Mouse (Mus musculus) neural tube, embryonic 11.5 days (tissue): ENCODE data around the gene Rbpms2. TPM values are rescaled to one million over a fixed set of nuclear protein-coding genes. Genes with fewer than 3 reads are reported as not detected.

Experiments
- ATAC-seq: fragments of 200-750 bp; cut with Nextera tagmentation; 2 replicates; pipeline ENCODE4 v1.8.0; 2017; ENCODE audit warnings: moderate number of reproducible peaks, mild to moderate bottlenecking, moderate TSS enrichment, moderate library complexity; ENCODE audit not compliant: insufficient read depth, low FRiP score, low TSS enrichment
- DNase-seq: peaks from one replicate; pipeline ENCODE4 v3.0.0-alpha.2; 2015; ENCODE audit warnings: low spot score
- H3K27ac ChIP-seq: fragments of 300-500 bp; sonication (generic); 2 replicates; pipeline ENCODE4 v1.5.1; 2014; ENCODE audit warnings: low read depth, mild to moderate bottlenecking, low read length
- H3K27me3 ChIP-seq: fragments of 300-500 bp; sonication (generic); 2 replicates; pipeline ENCODE4 v1.6.1; 2014; ENCODE audit warnings: mild to moderate bottlenecking, low read length, mixed read lengths; ENCODE audit not compliant: control insufficient read depth, insufficient read depth
- H3K36me3 ChIP-seq: fragments of 300-500 bp; sonication (generic); 2 replicates; pipeline ENCODE4 v1.6.1; 2014; ENCODE audit warnings: mild to moderate bottlenecking, low read length, moderate library complexity, mixed read lengths; ENCODE audit not compliant: control insufficient read depth, insufficient read depth
- H3K4me1 ChIP-seq: fragments of 300-500 bp; sonication (generic); 2 replicates; pipeline ENCODE4 v1.6.1; 2014; ENCODE audit warnings: low read length, mixed read lengths; ENCODE audit not compliant: control insufficient read depth, insufficient read depth
- H3K4me2 ChIP-seq: fragments of 300-500 bp; sonication (generic); 2 replicates; pipeline ENCODE4 v1.6.1; 2014; ENCODE audit warnings: low read depth, mild to moderate bottlenecking, moderate library complexity
- H3K4me3 ChIP-seq: fragments of 300-500 bp; sonication (generic); 2 replicates; pipeline ENCODE4 v1.5.1; 2014; ENCODE audit warnings: low read depth, low read length
- H3K9ac ChIP-seq: fragments of 300-500 bp; sonication (generic); 2 replicates; pipeline ENCODE4 v1.6.1; 2014; ENCODE audit warnings: mild to moderate bottlenecking, low read length
- H3K9me3 ChIP-seq: fragments of 300-500 bp; sonication (generic); 2 replicates; pipeline ENCODE4 v1.6.1; 2016; ENCODE audit warnings: low read length; ENCODE audit not compliant: control insufficient read depth
- WGBS: fragments of 180-500 bp; shearing (Covaris S2); extraction: QIAGEN DNeasy Blood & Tissue Kit; methylation state at CpG from one replicate; pipeline ENCODE4 v1.1.7; 2014; 5-methylcytosine and 5-hydroxymethylcytosine counted together
- polyA plus RNA-seq: library from polyadenylated mRNA; unstranded; fragments of >200 nt; fragmentation: Nextera tagmentation; extraction: Ambion mirVana; gene quantifications from 2 replicates; pipeline ENCODE4 v1.2.1, GENCODE M21; 2014

Rbpms2 gene
- polyA plus RNA-seq: 20.4 and 20.7 TPM in 2 replicates

- peaks cover 13% of the 10 kb centered on the region for H3K4me1 ChIP-seq
- H3K27me3 ChIP-seq: peaks cover 21% of the 10 kb centered on the region
- H3K4me3 ChIP-seq: peak within 1 kb of the TSS; percentile 53
- no peaks in the 10 kb centered on the region for H3K36me3 ChIP-seq
- ATAC-seq (no peak), DNase-seq (peak; percentile 46)
- H3K9me3 ChIP-seq: no peaks in the 10 kb centered on the region
- H3K9ac ChIP-seq: peak within 1 kb of the TSS; percentile 63
- H3K27ac ChIP-seq: no peak within 1 kb of the TSS
- 1% methylated on average over 36 of the region's 40 CpGs for WGBS
- H3K4me2 ChIP-seq: peak within 1 kb of the TSS; percentile 84
Observed at GRCm38 (mm10) chr9:65629025-65629766, at the start of gene Rbpms2. Gene Rbpms2, plus strand, starts transcription at chr9:65629648.

- 0% methylated on average over 26 of the region's 45 CpGs for WGBS
- H3K9me3 ChIP-seq: no peaks in the 10 kb centered on the region
- peak within 1 kb of the TSS; percentile 70 for H3K9ac ChIP-seq
- peaks cover 13% of the 10 kb centered on the region for H3K4me1 ChIP-seq
- H3K4me3 ChIP-seq: peak within 1 kb of the TSS; percentile 59
- peak; percentile 97 for DNase-seq
- ATAC-seq: peak; percentile 90
- peak within 1 kb of the TSS; percentile 70 for H3K4me2 ChIP-seq
- no peaks in the 10 kb centered on the region for H3K36me3 ChIP-seq
- H3K27ac ChIP-seq: peak within 1 kb of the TSS; percentile 74
- H3K27me3 ChIP-seq: no peaks in the 10 kb centered on the region
Observed at GRCm38 (mm10) chr9:65579781-65580371, 49.6 kb upstream of the Rbpms2 start, which contains the start of gene Plekho2. Gene Plekho2, minus strand, starts transcription at chr9:65580040.

DNA sequence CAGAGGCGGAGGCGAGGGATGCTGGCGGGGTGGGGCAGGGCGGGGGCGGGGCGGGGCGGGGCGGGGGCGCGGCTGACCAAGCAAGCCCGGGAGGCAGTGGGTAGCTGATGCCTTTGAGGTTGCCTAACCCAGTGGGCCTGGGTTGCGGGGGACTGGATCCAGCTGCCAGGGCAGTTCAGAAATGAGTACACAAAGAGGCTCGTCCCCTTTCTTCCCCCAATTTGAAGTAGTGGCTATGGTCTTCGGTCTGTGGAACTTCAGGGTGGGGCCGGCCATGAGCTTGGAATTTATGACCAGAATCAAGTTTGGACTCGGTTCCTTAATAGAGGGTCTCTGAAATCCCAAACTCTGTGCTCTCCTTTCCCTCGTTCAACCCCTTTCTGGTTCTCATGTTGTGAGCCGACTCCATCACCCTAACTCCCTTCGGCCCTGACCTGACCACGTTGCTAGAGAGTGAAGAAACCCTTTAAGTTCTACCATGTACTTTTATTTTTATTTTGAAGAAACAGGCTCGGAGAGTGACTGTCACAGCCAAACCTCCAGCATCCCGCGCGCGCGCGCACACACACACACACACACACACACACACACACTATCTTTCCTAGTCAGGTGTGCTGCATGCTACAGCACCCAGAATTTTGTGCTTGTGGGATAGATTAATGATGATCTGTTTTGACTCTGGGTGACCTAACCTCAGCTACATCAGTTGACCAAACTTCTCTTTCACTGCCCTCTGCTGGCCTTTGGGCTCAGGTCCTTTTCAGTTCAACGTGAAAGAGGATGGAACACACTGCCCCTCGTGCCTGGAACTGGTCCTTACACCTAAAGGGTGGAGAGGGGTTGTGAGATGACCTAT lies 48.8 kb upstream of the Rbpms2 start:
- Histone ChIP-seq H3K9ac (peak overlapping the region; percentile 50), H3K9me3 (no peaks in the 10 kb centered on the region), H3K27me3 (no peaks in the 10 kb centered on the region), H3K4me3 (peak overlapping the region; percentile 34), H3K36me3 (no peaks in the 10 kb centered on the region), H3K4me1 (peaks cover 13% of the 10 kb centered on the region), H3K4me2 (peak overlapping the region; percentile 57), H3K27ac (peak overlapping the region; percentile 74)
- DNase-seq (peak; percentile 86), ATAC-seq (peak; percentile 78)
- 11% methylated on average over 18 of the region's 29 CpGs for WGBS

DNA sequence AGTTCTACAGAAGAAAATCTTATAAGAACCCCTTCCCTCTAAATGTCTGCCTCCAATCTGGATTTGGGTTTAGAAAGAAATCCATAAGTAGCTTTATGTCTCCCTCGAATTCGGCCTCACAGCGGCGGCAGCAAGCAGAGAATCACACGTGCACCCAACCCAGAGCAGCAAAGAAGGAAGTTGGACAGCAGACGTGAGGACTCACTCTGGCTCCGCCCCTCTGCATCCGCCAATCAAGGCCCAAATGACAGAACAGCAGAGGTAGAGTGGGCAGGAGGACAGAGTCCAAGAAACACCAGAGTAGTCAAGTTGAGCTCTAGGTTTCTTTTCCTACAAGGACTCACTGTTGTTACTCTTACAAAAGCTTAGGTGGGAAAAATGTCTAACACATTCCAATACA lies 46.4 kb upstream of the Rbpms2 start:
- 26% methylated on average over 8 of the region's 8 CpGs for WGBS
- no peak for ATAC-seq
- peaks cover 13% of the 10 kb centered on the region for H3K4me1 ChIP-seq

GRCm38 (mm10) chr9:65586406-65587269 lies 42.8 kb upstream of the Rbpms2 start, which contains the start of gene Pif1:
Gene Pif1, plus strand, starts transcription at chr9:65587160.
- H3K27ac ChIP-seq: no peak within 1 kb of the TSS
- peak within 1 kb of the TSS; percentile 56 for H3K4me3 ChIP-seq
- peaks cover 7% of the 10 kb centered on the region; the same call in 1 of the 2 replicates for H3K36me3 ChIP-seq
- peak; percentile 89 for DNase-seq
- ATAC-seq: peak; percentile 83
- H3K4me1 ChIP-seq: peaks cover 13% of the 10 kb centered on the region
- peak within 1 kb of the TSS; percentile 58 for H3K9ac ChIP-seq
- H3K4me2 ChIP-seq: peak within 1 kb of the TSS; percentile 91
- no peaks in the 10 kb centered on the region for H3K9me3 ChIP-seq
- whole genome bisulfite sequencing: 9% methylated on average over 27 of the region's 28 CpGs
- no peaks in the 10 kb centered on the region for H3K27me3 ChIP-seq

More for the DNA sequence above, 46.4 kb upstream of the Rbpms2 start:
- Histone ChIP-seq H3K9ac (no peak overlapping the region), H3K27ac (no peak overlapping the region), H3K4me2 (no peak overlapping the region), H3K9me3 (no peaks in the 10 kb centered on the region), H3K27me3 (no peaks in the 10 kb centered on the region), H3K4me3 (no peak overlapping the region), H3K36me3 (no peaks in the 10 kb centered on the region)
- DNase-seq: peak; percentile 10

DNA sequence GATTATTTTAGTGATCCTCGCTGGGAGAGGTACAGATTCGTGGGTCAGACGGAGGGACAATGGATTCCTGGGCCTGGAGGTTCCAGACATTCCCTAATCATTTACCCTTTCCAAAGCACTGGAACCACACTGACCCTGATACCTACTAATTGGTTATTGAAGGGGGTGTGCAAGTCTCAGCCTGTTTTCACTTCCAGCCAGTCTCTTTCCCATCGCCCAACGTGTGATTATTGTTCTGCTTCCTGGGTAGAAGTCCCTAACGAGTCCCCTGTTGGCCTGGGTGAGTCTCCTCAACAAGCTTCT lies 42.2 kb upstream of the Rbpms2 start:
- peak; percentile 17 for DNase-seq
- Histone ChIP-seq H3K9me3 (no peaks in the 10 kb centered on the region), H3K36me3 (peaks cover 7% of the 10 kb centered on the region; the same call in 1 of the 2 replicates), H3K27me3 (no peaks in the 10 kb centered on the region), H3K4me1 (peaks cover 13% of the 10 kb centered on the region), H3K4me2 (peak overlapping the region; percentile 91), H3K27ac (no peak overlapping the region), H3K4me3 (peak overlapping the region; percentile 56), H3K9ac (peak overlapping the region; percentile 58)
- ATAC-seq: no peak
- WGBS: 0% methylated on average over 6 of the region's 6 CpGs

GRCm38 (mm10) chr9:65587573-65588358 lies 41.7 kb upstream of the Rbpms2 start:
- Histone ChIP-seq H3K9me3 (no peaks in the 10 kb centered on the region), H3K9ac (peak overlapping the region; percentile 58), H3K36me3 (peaks cover 7% of the 10 kb centered on the region; the same call in 1 of the 2 replicates), H3K27ac (no peak overlapping the region), H3K27me3 (no peaks in the 10 kb centered on the region), H3K4me3 (peak overlapping the region; percentile 56), H3K4me2 (peak overlapping the region; percentile 91), H3K4me1 (peaks cover 13% of the 10 kb centered on the region)
- ATAC-seq: no peak; the same call in 1 of the 2 replicates
- DNase-seq: peak; percentile 58
- under 1% methylated on average over 64 of the region's 64 CpGs for WGBS
